Mouse (Mus musculus) embryonic facial prominence, embryonic 12.5 days (tissue): ENCODE measurements around the gene Gm20403. TPM values are rescaled to one million over a fixed set of nuclear protein-coding genes. Genes with fewer than 3 reads are reported as not detected.

Source experiments
- ATAC-seq: fragments of 200-750 bp; cut with Nextera tagmentation; 2 replicates; pipeline ENCODE4 v1.8.0; 2017; ENCODE audit not compliant: insufficient number of reproducible peaks, insufficient read depth, low FRiP score, low TSS enrichment
- H3K27ac ChIP-seq: fragments of 300-500 bp; sonication (generic); 2 replicates; pipeline ENCODE4 v1.5.1; 2016; ENCODE audit warnings: mild to moderate bottlenecking
- H3K27me3 ChIP-seq: fragments of 300-500 bp; sonication (generic); 2 replicates; pipeline ENCODE4 v1.6.1; 2016; ENCODE audit warnings: mild to moderate bottlenecking, moderate library complexity
- H3K36me3 ChIP-seq: fragments of 300-500 bp; sonication (generic); 2 replicates; pipeline ENCODE4 v1.6.1; 2016; ENCODE audit warnings: mild to moderate bottlenecking
- H3K4me1 ChIP-seq: fragments of 300-500 bp; sonication (generic); 2 replicates; pipeline ENCODE4 v1.6.1; 2016
- H3K4me2 ChIP-seq: fragments of 300-500 bp; sonication (generic); replicated peaks from 2 replicates; pipeline ENCODE4 v1.6.1; 2016; ENCODE audit warnings: mild to moderate bottlenecking, moderate library complexity
- H3K4me3 ChIP-seq: fragments of 300-500 bp; sonication (generic); 2 replicates; pipeline ENCODE4 v1.5.1; 2016; ENCODE audit warnings: mild to moderate bottlenecking
- H3K9ac ChIP-seq: fragments of 300-500 bp; sonication (generic); 2 replicates; pipeline ENCODE4 v1.6.1; 2016; ENCODE audit warnings: mild to moderate bottlenecking, moderate library complexity
- H3K9me3 ChIP-seq: fragments of 300-500 bp; sonication (generic); 2 replicates; pipeline ENCODE4 v1.6.1; 2016; ENCODE audit warnings: mild to moderate bottlenecking, moderate library complexity
- WGBS: fragments of 180-500 bp; shearing (Covaris S2); methylation state at CpG from one replicate; pipeline ENCODE4 v1.1.7; 2016; 5-methylcytosine and 5-hydroxymethylcytosine counted together
- polyA plus RNA-seq: library from polyadenylated mRNA; unstranded; fragments of >200 nt; fragmentation: Nextera tagmentation; extraction: Ambion mirVana; gene quantifications from 2 replicates; pipeline ENCODE4 v1.2.1, GENCODE M21; 2016

Gm20403 gene
- polyA plus RNA-seq: not detected in 2 replicates

- Histone ChIP-seq H3K9ac (peak within 1 kb of the TSS; percentile 75), H3K9me3 (no peaks in the 10 kb centered on the region), H3K4me2 (peak within 1 kb of the TSS; percentile 77), H3K4me3 (peak within 1 kb of the TSS; percentile 85), H3K36me3 (no peaks in the 10 kb centered on the region), H3K4me1 (peaks cover 6% of the 10 kb centered on the region; the same call in 1 of the 2 replicates), H3K27me3 (no peaks in the 10 kb centered on the region), H3K27ac (peak within 1 kb of the TSS; percentile 89)
- under 1% methylated on average over 40 of the region's 60 CpGs for WGBS
- ATAC-seq: 0 out of 2 replicates have a peak, but pooled peaks have one; percentile 53
These were observed at the start of gene Gm20403 for GRCm38 (mm10) chr12:54986052-54986717. Gm20403 (minus strand) TSS chr12:54986529.

GRCm38 (mm10) chr12:55027088-55027487, 40.8 kb upstream of the Gm20403 start:
- Histone ChIP-seq H3K9ac (no peak overlapping the region), H3K4me3 (no peak overlapping the region), H3K4me2 (no peak overlapping the region), H3K27ac (no peak overlapping the region), H3K27me3 (no peaks in the 10 kb centered on the region), H3K9me3 (no peaks in the 10 kb centered on the region), H3K4me1 (no peaks in the 10 kb centered on the region), H3K36me3 (no peaks in the 10 kb centered on the region)
- no peak for ATAC-seq
- 40% methylated on average over 3 of the region's 3 CpGs for WGBS

- no peaks in the 10 kb centered on the region for H3K4me1 ChIP-seq
- H3K36me3 ChIP-seq: no peaks in the 10 kb centered on the region
- ATAC-seq: no peak
- no peak overlapping the region for H3K9ac ChIP-seq
- no peak overlapping the region for H3K4me2 ChIP-seq
- no peaks in the 10 kb centered on the region for H3K9me3 ChIP-seq
- H3K4me3 ChIP-seq: no peak overlapping the region
- H3K27ac ChIP-seq: no peak overlapping the region
- no peaks in the 10 kb centered on the region for H3K27me3 ChIP-seq
- 72% methylated on average over 2 of the region's 2 CpGs for WGBS
These were observed 37.0 kb upstream of the Gm20403 start for GRCm38 (mm10) chr12:55023284-55023683.

- H3K9me3 ChIP-seq: no peaks in the 10 kb centered on the region
- no peak overlapping the region for H3K27ac ChIP-seq
- no peak overlapping the region for H3K4me3 ChIP-seq
- H3K27me3 ChIP-seq: no peaks in the 10 kb centered on the region
- no peak for ATAC-seq
- H3K4me2 ChIP-seq: no peak overlapping the region
- H3K9ac ChIP-seq: no peak overlapping the region
- H3K36me3 ChIP-seq: no peaks in the 10 kb centered on the region
- 0 out of 2 replicates have a peak, but pooled peaks cover 5% of the 10 kb centered on the region for H3K4me1 ChIP-seq
- 86% methylated on average over 7 of the region's 7 CpGs for WGBS
These were observed 33.1 kb upstream of the Gm20403 start for GRCm38 (mm10) chr12:55019421-55019877.

GRCm38 (mm10) chr12:55017119-55017721, 30.9 kb upstream of the Gm20403 start:
- H3K27me3 ChIP-seq: no peaks in the 10 kb centered on the region
- H3K36me3 ChIP-seq: no peaks in the 10 kb centered on the region
- no peak overlapping the region for H3K4me2 ChIP-seq
- no peak overlapping the region for H3K9ac ChIP-seq
- no peak for ATAC-seq
- 0 out of 2 replicates have a peak, but pooled peaks cover 5% of the 10 kb centered on the region for H3K4me1 ChIP-seq
- 48% methylated on average over 9 of the region's 9 CpGs for WGBS
- H3K27ac ChIP-seq: no peak overlapping the region
- no peaks in the 10 kb centered on the region for H3K9me3 ChIP-seq
- no peak overlapping the region for H3K4me3 ChIP-seq

- H3K36me3 ChIP-seq: no peaks in the 10 kb centered on the region
- H3K9me3 ChIP-seq: no peaks in the 10 kb centered on the region
- no peak overlapping the region for H3K27ac ChIP-seq
- WGBS: 75% methylated on average over 8 of the region's 8 CpGs
- no peaks in the 10 kb centered on the region for H3K27me3 ChIP-seq
- no peak overlapping the region for H3K4me2 ChIP-seq
- no peak overlapping the region for H3K9ac ChIP-seq
- no peak overlapping the region for H3K4me3 ChIP-seq
- H3K4me1 ChIP-seq: 0 out of 2 replicates have a peak, but pooled peaks cover 5% of the 10 kb centered on the region
- no peak for ATAC-seq
These were observed 30.2 kb upstream of the Gm20403 start for GRCm38 (mm10) chr12:55016339-55017118.

GRCm38 (mm10) chr12:55015428-55015827, 29.1 kb upstream of the Gm20403 start:
- no peak overlapping the region for H3K4me2 ChIP-seq
- no peaks in the 10 kb centered on the region for H3K36me3 ChIP-seq
- H3K4me3 ChIP-seq: no peak overlapping the region
- no peak overlapping the region for H3K27ac ChIP-seq
- H3K9me3 ChIP-seq: no peaks in the 10 kb centered on the region
- no peak for ATAC-seq
- 0 out of 2 replicates have a peak, but pooled peaks cover 5% of the 10 kb centered on the region for H3K4me1 ChIP-seq
- H3K9ac ChIP-seq: no peak overlapping the region
- H3K27me3 ChIP-seq: no peaks in the 10 kb centered on the region
- WGBS: 48% methylated on average over 5 of the region's 5 CpGs

GRCm38 (mm10) chr12:55013626-55014398, 27.5 kb upstream of the Gm20403 start, which contains the start of gene Baz1a:
Baz1a (minus strand) TSS chr12:55014348.
- Histone ChIP-seq H3K4me3 (no peak within 1 kb of the TSS), H3K9me3 (no peaks in the 10 kb centered on the region), H3K9ac (no peak within 1 kb of the TSS), H3K27ac (no peak within 1 kb of the TSS), H3K36me3 (no peaks in the 10 kb centered on the region), H3K4me2 (no peak within 1 kb of the TSS), H3K4me1 (0 out of 2 replicates have a peak, but pooled peaks cover 5% of the 10 kb centered on the region), H3K27me3 (no peaks in the 10 kb centered on the region)
- no peak for ATAC-seq
- WGBS: 80% methylated on average over 6 of the region's 6 CpGs

GRCm38 (mm10) chr12:55013031-55013430, 26.7 kb upstream of the Gm20403 start:
- H3K9ac ChIP-seq: no peak overlapping the region
- H3K4me2 ChIP-seq: no peak overlapping the region
- no peak overlapping the region for H3K27ac ChIP-seq
- 0 out of 2 replicates have a peak, but pooled peaks cover 5% of the 10 kb centered on the region for H3K4me1 ChIP-seq
- H3K4me3 ChIP-seq: no peak overlapping the region
- H3K9me3 ChIP-seq: no peaks in the 10 kb centered on the region
- H3K36me3 ChIP-seq: no peaks in the 10 kb centered on the region
- no peaks in the 10 kb centered on the region for H3K27me3 ChIP-seq
- 76% methylated on average over 1 of the region's 1 CpGs for WGBS
- no peak for ATAC-seq

- no peak overlapping the region for H3K9ac ChIP-seq
- no peak overlapping the region for H3K4me2 ChIP-seq
- H3K27me3 ChIP-seq: no peaks in the 10 kb centered on the region
- no peaks in the 10 kb centered on the region for H3K9me3 ChIP-seq
- no peak for ATAC-seq
- no peak overlapping the region for H3K27ac ChIP-seq
- H3K4me1 ChIP-seq: no peaks in the 10 kb centered on the region
- no peak overlapping the region for H3K4me3 ChIP-seq
- WGBS: 86% methylated on average over 14 of the region's 14 CpGs
- H3K36me3 ChIP-seq: no peaks in the 10 kb centered on the region
These were observed 21.2 kb upstream of the Gm20403 start for GRCm38 (mm10) chr12:55007361-55008008.

- H3K9me3 ChIP-seq: no peaks in the 10 kb centered on the region
- no peak overlapping the region for H3K4me2 ChIP-seq
- no peak for ATAC-seq
- no peaks in the 10 kb centered on the region for H3K27me3 ChIP-seq
- H3K4me3 ChIP-seq: no peak overlapping the region
- H3K4me1 ChIP-seq: no peaks in the 10 kb centered on the region
- H3K27ac ChIP-seq: no peak overlapping the region
- H3K36me3 ChIP-seq: no peaks in the 10 kb centered on the region
- WGBS: 92% methylated on average over 7 of the region's 7 CpGs
- no peak overlapping the region for H3K9ac ChIP-seq
These were observed 19.7 kb upstream of the Gm20403 start for GRCm38 (mm10) chr12:55006071-55006470.
